Mouse (Mus musculus): ENCODE data around the gene Creb5. TPM values are rescaled to one million over a fixed set of nuclear protein-coding genes. Genes with fewer than 3 reads are reported as not detected.

Creb5 gene
- polyA plus RNA-seq, 1 experiment from 2014 or later: 13.9 TPM

DNA sequence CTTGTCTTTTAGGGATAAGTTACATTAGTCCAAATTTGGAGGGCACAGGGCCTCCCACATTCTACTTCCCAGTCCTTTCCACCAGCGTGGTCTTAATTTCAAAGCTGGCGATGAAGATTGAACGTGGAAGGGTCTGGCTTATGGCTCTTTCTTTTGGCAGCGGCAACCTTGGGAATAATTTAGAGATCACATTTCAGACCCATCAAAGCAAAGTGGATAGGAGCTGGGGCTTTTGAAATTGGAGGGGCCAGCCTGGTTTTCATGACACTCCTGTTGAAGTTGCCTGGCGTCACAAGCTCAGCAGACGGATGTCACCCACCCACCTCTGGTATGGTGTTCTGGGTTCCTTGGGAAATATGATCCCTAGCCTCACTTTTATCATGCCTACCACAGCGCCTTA lies 185.7 kb downstream of the Creb5 start:
- Histone ChIP-seq H3K9me3 (no peaks in the 10 kb centered on the region), H3K4me3 (no peak overlapping the region), H3K4me1 (peaks cover 50% of the 10 kb centered on the region), H3K36me3 (replicated peaks) (no peaks in the 10 kb centered on the region), H3K27ac (replicated peaks) (0 out of 2 replicates have a peak overlapping the region, but pooled peaks have one; percentile 44), H3K27me3 (replicated peaks; ENCODE audit: low read depth, poor library complexity, severe bottlenecking) (0 out of 2 replicates have a peak, but pooled peaks cover 9% of the 10 kb centered on the region)
- DNase-seq (ENCODE audit: low spot score): peak; percentile 43
- 50% methylated on average over 7 of the region's 7 CpGs for WGBS

GRCm38 (mm10) chr6:53477501-53477900 lies 190.4 kb downstream of the Creb5 start:
- H3K4me1 ChIP-seq: peaks cover 15% of the 10 kb centered on the region
- H3K27ac ChIP-seq (replicated peaks): no peak overlapping the region
- no peaks in the 10 kb centered on the region for H3K9me3 ChIP-seq
- 89% methylated on average over 5 of the region's 5 CpGs for WGBS
- DNase-seq (ENCODE audit: low spot score): no peak
- no peaks in the 10 kb centered on the region for H3K36me3 ChIP-seq (replicated peaks)
- H3K4me3 ChIP-seq: no peak overlapping the region
- no peaks in the 10 kb centered on the region for H3K27me3 ChIP-seq (replicated peaks; ENCODE audit: low read depth, poor library complexity, severe bottlenecking)

DNA sequence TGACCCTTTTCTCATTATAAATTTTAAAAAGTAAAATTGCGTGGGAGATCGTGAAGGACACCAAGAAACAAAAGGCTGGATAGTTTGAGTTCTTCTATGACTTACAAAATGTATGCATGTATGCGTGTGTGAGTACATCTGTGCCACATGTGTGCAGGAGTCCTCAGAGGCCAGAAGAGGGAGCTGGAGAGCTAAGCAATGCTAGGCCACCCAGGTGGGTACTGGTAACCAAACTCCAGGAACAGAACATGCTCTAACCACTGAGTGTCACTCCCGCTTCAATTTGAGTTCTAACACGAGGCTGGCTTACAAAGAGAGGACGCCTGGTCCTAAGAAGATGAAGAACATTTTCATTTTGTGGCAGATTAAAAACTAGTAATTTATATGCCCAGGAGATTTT lies 203.8 kb downstream of the Creb5 start:
- no peaks in the 10 kb centered on the region for H3K9me3 ChIP-seq
- no peak overlapping the region for H3K4me3 ChIP-seq
- WGBS: 93% methylated on average over 6 of the region's 6 CpGs
- no peaks in the 10 kb centered on the region for H3K36me3 ChIP-seq (replicated peaks)
- DNase-seq (ENCODE audit: low spot score): no peak
- H3K27ac ChIP-seq (replicated peaks): no peak overlapping the region
- peaks cover 7% of the 10 kb centered on the region for H3K4me1 ChIP-seq
- H3K27me3 ChIP-seq (replicated peaks; ENCODE audit: low read depth, poor library complexity, severe bottlenecking): no peaks in the 10 kb centered on the region

GRCm38 (mm10) chr6:53491331-53491730 lies 204.3 kb downstream of the Creb5 start:
- H3K27ac ChIP-seq (replicated peaks): no peak overlapping the region
- WGBS: 90% methylated on average over 4 of the region's 4 CpGs
- DNase-seq (ENCODE audit: low spot score): no peak

GRCm38 (mm10) chr6:53493864-53494263 lies 206.8 kb downstream of the Creb5 start:
- no peaks in the 10 kb centered on the region for H3K27me3 ChIP-seq (replicated peaks; ENCODE audit: low read depth, poor library complexity, severe bottlenecking)
- 80% methylated on average over 5 of the region's 5 CpGs for WGBS
- peaks cover 7% of the 10 kb centered on the region for H3K4me1 ChIP-seq
- DNase-seq (ENCODE audit: low spot score): no peak
- no peaks in the 10 kb centered on the region for H3K9me3 ChIP-seq
- no peak overlapping the region for H3K4me3 ChIP-seq
- no peak overlapping the region for H3K27ac ChIP-seq (replicated peaks)
- no peaks in the 10 kb centered on the region for H3K36me3 ChIP-seq (replicated peaks)

More at GRCm38 (mm10) chr6:53491331-53491730, 204.3 kb downstream of the Creb5 start:
- Histone ChIP-seq H3K9me3 (no peaks in the 10 kb centered on the region), H3K4me3 (no peak overlapping the region), H3K36me3 (replicated peaks) (no peaks in the 10 kb centered on the region), H3K27me3 (replicated peaks; ENCODE audit: low read depth, poor library complexity, severe bottlenecking) (no peaks in the 10 kb centered on the region), H3K4me1 (peaks cover 7% of the 10 kb centered on the region)

- Histone ChIP-seq H3K4me1 (peaks cover 7% of the 10 kb centered on the region), H3K27ac (replicated peaks) (no peak overlapping the region), H3K9me3 (no peaks in the 10 kb centered on the region), H3K4me3 (no peak overlapping the region), H3K27me3 (replicated peaks; ENCODE audit: low read depth, poor library complexity, severe bottlenecking) (no peaks in the 10 kb centered on the region), H3K36me3 (replicated peaks) (no peaks in the 10 kb centered on the region)
- 81% methylated on average over 5 of the region's 5 CpGs for WGBS
- no peak for DNase-seq (ENCODE audit: low spot score)
Measured at GRCm38 (mm10) chr6:53495667-53496066, 208.6 kb downstream of the Creb5 start.

DNA sequence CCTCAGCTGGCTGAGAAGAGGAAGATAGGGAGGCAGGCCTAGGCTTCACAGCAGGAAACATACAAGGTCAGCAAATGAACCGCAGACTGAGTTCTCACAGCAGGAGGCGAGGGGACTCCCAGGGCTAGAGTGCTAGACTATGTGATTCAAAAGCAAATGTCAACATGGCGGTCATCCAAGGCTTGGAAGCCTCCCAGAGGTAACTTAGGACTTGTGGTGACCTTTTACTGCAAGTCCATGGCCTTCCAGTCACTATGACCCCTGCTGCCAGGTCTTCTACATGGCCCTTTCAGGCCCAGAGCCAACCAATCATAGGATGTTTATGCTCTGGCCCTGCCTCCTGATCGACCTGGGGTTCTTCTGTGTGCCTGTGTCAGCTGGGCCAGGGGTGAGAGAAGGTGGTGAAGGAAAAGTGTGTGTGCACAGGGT lies 209.3 kb downstream of the Creb5 start:
- no peak overlapping the region for H3K4me3 ChIP-seq
- DNase-seq (ENCODE audit: low spot score): no peak
- 76% methylated on average over 4 of the region's 4 CpGs for WGBS
- H3K9me3 ChIP-seq: no peaks in the 10 kb centered on the region
- no peaks in the 10 kb centered on the region for H3K27me3 ChIP-seq (replicated peaks; ENCODE audit: low read depth, poor library complexity, severe bottlenecking)
- no peak overlapping the region for H3K27ac ChIP-seq (replicated peaks)
- peaks cover 7% of the 10 kb centered on the region for H3K4me1 ChIP-seq
- no peaks in the 10 kb centered on the region for H3K36me3 ChIP-seq (replicated peaks)

GRCm38 (mm10) chr6:53497904-53498536 lies 210.9 kb downstream of the Creb5 start:
- no peak overlapping the region for H3K27ac ChIP-seq (replicated peaks)
- H3K4me1 ChIP-seq: peaks cover 7% of the 10 kb centered on the region
- H3K9me3 ChIP-seq: no peaks in the 10 kb centered on the region
- H3K27me3 ChIP-seq (replicated peaks; ENCODE audit: low read depth, poor library complexity, severe bottlenecking): no peaks in the 10 kb centered on the region
- DNase-seq (ENCODE audit: low spot score): no peak
- no peaks in the 10 kb centered on the region for H3K36me3 ChIP-seq (replicated peaks)
- no peak overlapping the region for H3K4me3 ChIP-seq
- WGBS: 91% methylated on average over 10 of the region's 10 CpGs

GRCm38 (mm10) chr6:53499621-53500295 lies 212.7 kb downstream of the Creb5 start:
- no peaks in the 10 kb centered on the region for H3K27me3 ChIP-seq (replicated peaks; ENCODE audit: low read depth, poor library complexity, severe bottlenecking)
- H3K4me1 ChIP-seq: no peaks in the 10 kb centered on the region
- H3K4me3 ChIP-seq: no peak overlapping the region
- H3K27ac ChIP-seq (replicated peaks): no peak overlapping the region
- H3K36me3 ChIP-seq (replicated peaks): no peaks in the 10 kb centered on the region
- 89% methylated on average over 8 of the region's 8 CpGs for WGBS
- no peaks in the 10 kb centered on the region for H3K9me3 ChIP-seq
- DNase-seq (ENCODE audit: low spot score): no peak

- no peak for DNase-seq (ENCODE audit: low spot score)
- WGBS: 83% methylated on average over 1 of the region's 1 CpGs
- Histone ChIP-seq H3K4me1 (no peaks in the 10 kb centered on the region), H3K27me3 (replicated peaks; ENCODE audit: low read depth, poor library complexity, severe bottlenecking) (no peaks in the 10 kb centered on the region), H3K4me3 (no peak overlapping the region), H3K27ac (replicated peaks) (no peak overlapping the region), H3K9me3 (no peaks in the 10 kb centered on the region), H3K36me3 (replicated peaks) (no peaks in the 10 kb centered on the region)
Measured at GRCm38 (mm10) chr6:53501236-53501635, 214.2 kb downstream of the Creb5 start.

DNA sequence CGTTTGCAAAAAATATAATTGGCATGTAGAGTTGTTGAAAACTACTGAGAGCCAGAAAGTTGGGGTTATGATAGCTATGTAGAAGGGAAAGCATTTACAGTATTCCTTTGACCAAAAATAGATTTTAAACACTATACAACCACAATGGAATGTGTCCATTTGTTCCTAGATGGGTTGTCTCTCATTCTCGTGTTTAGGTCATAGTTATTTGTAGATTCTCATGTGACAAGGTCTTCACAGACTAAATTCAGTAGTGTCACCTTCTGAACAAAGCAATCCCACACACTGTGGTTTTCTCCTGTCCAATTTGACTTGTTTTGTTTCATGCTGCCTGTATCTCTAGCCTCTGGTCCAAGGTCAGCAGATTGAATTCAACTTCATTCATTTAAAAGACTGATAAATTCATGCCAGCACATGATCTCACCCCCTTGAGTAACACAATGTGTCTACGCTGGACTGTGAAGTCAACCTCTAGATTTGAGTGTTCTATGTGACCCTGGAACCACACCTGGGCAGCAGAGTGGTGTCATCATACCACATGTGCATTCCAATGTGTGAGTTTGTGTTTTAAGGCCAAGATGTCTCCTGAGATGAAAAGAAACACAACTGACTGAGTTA lies 220.0 kb downstream of the Creb5 start:
- 82% methylated on average over 3 of the region's 3 CpGs for WGBS
- Histone ChIP-seq H3K36me3 (replicated peaks) (no peaks in the 10 kb centered on the region), H3K27me3 (replicated peaks; ENCODE audit: low read depth, poor library complexity, severe bottlenecking) (no peaks in the 10 kb centered on the region), H3K4me3 (no peak overlapping the region), H3K27ac (replicated peaks) (no peak overlapping the region), H3K4me1 (no peaks in the 10 kb centered on the region), H3K9me3 (no peaks in the 10 kb centered on the region)
- no peak for DNase-seq (ENCODE audit: low spot score)

- WGBS: 93% methylated on average over 3 of the region's 3 CpGs
- Histone ChIP-seq H3K4me3 (no peak overlapping the region), H3K27ac (replicated peaks) (no peak overlapping the region), H3K9me3 (no peaks in the 10 kb centered on the region), H3K36me3 (replicated peaks) (no peaks in the 10 kb centered on the region), H3K27me3 (replicated peaks; ENCODE audit: low read depth, poor library complexity, severe bottlenecking) (no peaks in the 10 kb centered on the region), H3K4me1 (no peaks in the 10 kb centered on the region)
- DNase-seq (ENCODE audit: low spot score): no peak
Measured at GRCm38 (mm10) chr6:53508847-53509494, 221.9 kb downstream of the Creb5 start.

All from embryonic facial prominence, embryonic 10.5 days (tissue).